Mouse (Mus musculus) limb, embryonic 14.5 days (tissue): Measurements from ENCODE around the gene Camkk1. TPM values are rescaled to one million over a fixed set of nuclear protein-coding genes. Genes with fewer than 3 reads are reported as not detected.

ENCODE experiments used
- ATAC-seq: fragments of 200-750 bp; cut with Nextera tagmentation; 2 replicates; pipeline ENCODE4 v1.8.0; 2017; ENCODE audit warnings: low read depth, moderate number of reproducible peaks, moderate TSS enrichment; ENCODE audit not compliant: low FRiP score
- DNase-seq: peaks from one replicate; pipeline ENCODE4 v3.0.0-alpha.2; 2015; ENCODE audit warnings: low spot score
- H3K27ac ChIP-seq: fragments of 300-500 bp; sonication (generic); replicated peaks from 2 replicates; pipeline ENCODE4 v1.5.1; 2014; ENCODE audit warnings: low read depth, mild to moderate bottlenecking, low read length, moderate library complexity, mixed read lengths
- H3K27me3 ChIP-seq: fragments of 300-500 bp; sonication (generic); 2 replicates; pipeline ENCODE4 v1.6.1; 2014; ENCODE audit warnings: low read length, mixed read lengths; ENCODE audit not compliant: control insufficient read depth, insufficient read depth
- H3K36me3 ChIP-seq: fragments of 300-500 bp; sonication (generic); 2 replicates; pipeline ENCODE4 v1.6.1; 2014; ENCODE audit warnings: mild to moderate bottlenecking, low read length, moderate library complexity, mixed read lengths; ENCODE audit not compliant: control insufficient read depth, insufficient read depth
- H3K4me1 ChIP-seq: fragments of 300-500 bp; sonication (generic); 2 replicates; pipeline ENCODE4 v1.6.1; 2014; ENCODE audit warnings: antibody characterized with exemption, low read length, mixed read lengths; ENCODE audit not compliant: control insufficient read depth, insufficient read depth
- H3K4me2 ChIP-seq: fragments of 300-500 bp; sonication (generic); replicated peaks from 2 replicates; pipeline ENCODE4 v1.6.1; 2014; ENCODE audit warnings: low read depth, mild to moderate bottlenecking, low read length, moderate library complexity; ENCODE audit not compliant: severe bottlenecking
- H3K4me3 ChIP-seq: fragments of 300-500 bp; sonication (generic); replicated peaks from 2 replicates; pipeline ENCODE4 v1.5.1; 2014; ENCODE audit warnings: low read length
- H3K9ac ChIP-seq: fragments of 300-500 bp; sonication (generic); 2 replicates; pipeline ENCODE4 v1.6.1; 2014; ENCODE audit warnings: mild to moderate bottlenecking, low read depth, low read length, moderate library complexity; ENCODE audit not compliant: severe bottlenecking
- H3K9me3 ChIP-seq: fragments of 300-500 bp; sonication (generic); 2 replicates; pipeline ENCODE4 v1.6.1; 2016; ENCODE audit warnings: low read length; ENCODE audit not compliant: control insufficient read depth
- POLR2A ChIP-seq: fragments of 200-500 bp; IDR thresholded peaks from 2 replicates; pipeline ENCODE4 v1.8.0; 2012; ENCODE audit warnings: inconsistent platforms, mild to moderate bottlenecking, moderate library complexity, borderline replicate concordance; ENCODE audit not compliant: insufficient read depth, insufficient read length; ENCODE audit errors: extremely low read depth
- WGBS: fragments of 180-500 bp; shearing (Covaris S2); extraction: QIAGEN DNeasy Blood & Tissue Kit; methylation state at CpG from one replicate; pipeline ENCODE4 v1.1.7; 2014; 5-methylcytosine and 5-hydroxymethylcytosine counted together
- polyA plus RNA-seq, 2 experiments: library from polyadenylated mRNA; depleted of rRNA in 1 of 2; stranded (reverse) in 1 of 2; unstranded in 1 of 2; fragments of >200 nt; fragmentation: Nextera tagmentation in 1 of 2; extraction: Ambion mirVana in 1 of 2; gene quantifications; 2 replicates each; pipeline versions ENCODE4 v1.2.1 to v1.2.3; 2012 to 2014

Gene Camkk1
- polyA plus RNA-seq, 2 experiments: 5.8 to 11.4 TPM

- H3K27ac ChIP-seq: no peak overlapping the region
- no peak overlapping the region for H3K4me3 ChIP-seq
- no peaks in the 10 kb centered on the region for H3K36me3 ChIP-seq
- no peaks in the 10 kb centered on the region for H3K27me3 ChIP-seq
- no peaks in the 10 kb centered on the region for H3K9me3 ChIP-seq
- DNase-seq (no peak), ATAC-seq (no peak)
- no peak overlapping the region for H3K4me2 ChIP-seq
- WGBS: 65% methylated on average over 3 of the region's 3 CpGs
- no peak overlapping the region for H3K9ac ChIP-seq
- no peak for TF ChIP-seq POLR2A
- no peaks in the 10 kb centered on the region for H3K4me1 ChIP-seq
Measured at GRCm38 (mm10) chr11:73007113-73007512, 11.7 kb upstream of the Camkk1 start.

GRCm38 (mm10) chr11:73007698-73008481, 10.9 kb upstream of the Camkk1 start:
- 62% methylated on average over 11 of the region's 11 CpGs for WGBS
- peak; percentile 41; the same call in 1 of the 2 replicates for ATAC-seq
- H3K4me3 ChIP-seq: no peak overlapping the region
- no peak overlapping the region for H3K27ac ChIP-seq
- no peaks in the 10 kb centered on the region for H3K4me1 ChIP-seq
- no peaks in the 10 kb centered on the region for H3K27me3 ChIP-seq
- TF ChIP-seq POLR2A: no peak
- no peak overlapping the region for H3K4me2 ChIP-seq
- DNase-seq: peak; percentile 50
- H3K9ac ChIP-seq: no peak overlapping the region
- no peaks in the 10 kb centered on the region for H3K9me3 ChIP-seq
- no peaks in the 10 kb centered on the region for H3K36me3 ChIP-seq

- ATAC-seq: no peak
Measured at GRCm38 (mm10) chr11:73008826-73009225, 10.0 kb upstream of the Camkk1 start.

GRCm38 (mm10) chr11:73009531-73010274, 9.1 kb upstream of the Camkk1 start:
- no peaks in the 10 kb centered on the region for H3K27me3 ChIP-seq
- H3K27ac ChIP-seq: no peak overlapping the region
- no peaks in the 10 kb centered on the region for H3K9me3 ChIP-seq
- no peaks in the 10 kb centered on the region for H3K4me1 ChIP-seq
- H3K9ac ChIP-seq: no peak overlapping the region; the same call in 1 of the 2 replicates
- no peak for TF ChIP-seq POLR2A
- no peak for DNase-seq
- no peaks in the 10 kb centered on the region for H3K36me3 ChIP-seq
- no peak overlapping the region for H3K4me3 ChIP-seq
- ATAC-seq: no peak
- WGBS: 55% methylated on average over 13 of the region's 13 CpGs
- no peak overlapping the region for H3K4me2 ChIP-seq

More at GRCm38 (mm10) chr11:73008826-73009225, 10.0 kb upstream of the Camkk1 start:
- Histone ChIP-seq H3K27ac (no peak overlapping the region), H3K4me2 (no peak overlapping the region), H3K4me1 (no peaks in the 10 kb centered on the region), H3K4me3 (no peak overlapping the region), H3K9ac (no peak overlapping the region), H3K27me3 (no peaks in the 10 kb centered on the region), H3K36me3 (no peaks in the 10 kb centered on the region), H3K9me3 (no peaks in the 10 kb centered on the region)
- DNase-seq: no peak
- WGBS: 65% methylated on average over 2 of the region's 2 CpGs
- no peak for TF ChIP-seq POLR2A

- no peak overlapping the region for H3K27ac ChIP-seq
- H3K27me3 ChIP-seq: no peaks in the 10 kb centered on the region
- 70% methylated on average over 5 of the region's 5 CpGs for WGBS
- H3K4me2 ChIP-seq: no peak overlapping the region
- peaks cover 3% of the 10 kb centered on the region; the same call in 1 of the 2 replicates for H3K4me1 ChIP-seq
- H3K9ac ChIP-seq: no peak overlapping the region
- DNase-seq (no peak), ATAC-seq (no peak)
- no peaks in the 10 kb centered on the region for H3K36me3 ChIP-seq
- no peaks in the 10 kb centered on the region for H3K9me3 ChIP-seq
- no peak overlapping the region for H3K4me3 ChIP-seq
- TF ChIP-seq POLR2A: no peak
Measured at GRCm38 (mm10) chr11:73013981-73014380, 4.8 kb upstream of the Camkk1 start.
